Mouse (Mus musculus): ENCODE results near the gene Lix1l.

DNA sequence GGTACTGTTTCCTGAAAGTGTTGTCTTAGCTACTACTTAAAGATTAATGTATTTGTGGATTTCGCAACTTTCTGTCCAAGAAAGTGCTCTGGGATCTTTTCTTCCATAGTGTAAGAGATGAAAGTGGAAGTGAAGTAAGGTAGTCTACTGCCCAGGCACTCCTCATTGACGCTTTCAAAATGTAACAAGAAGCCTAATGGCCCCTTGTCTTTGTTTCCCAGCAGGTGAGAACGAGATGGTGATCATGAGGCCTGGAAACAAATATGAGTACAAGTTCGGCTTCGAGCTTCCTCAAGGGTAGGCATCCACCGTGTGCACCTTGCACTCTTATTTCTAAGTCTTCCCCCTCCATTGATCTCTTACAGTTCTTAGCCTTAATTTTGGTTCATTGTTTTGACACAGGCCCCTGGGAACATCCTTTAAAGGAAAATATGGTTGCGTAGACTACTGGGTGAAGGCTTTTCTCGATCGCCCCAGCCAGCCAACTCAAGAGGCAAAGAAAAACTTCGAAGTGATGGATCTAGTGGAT lies 42.2 kb upstream of the Lix1l start:
- peak; percentile 50; the same call in 1 of the 2 replicates for TF ChIP-seq POLR2A (IDR thresholded peaks at IDR 0.05; ENCODE audit: borderline replicate concordance, extremely low read depth, low read depth, low read length)
- no peak for TF ChIP-seq CTCF (IDR thresholded peaks at IDR 0.05; ENCODE audit: insufficient read depth, low read length)

All from lung, adult 2 months (tissue).